Mouse (Mus musculus): ENCODE data around the gene Pnpla8.

Pnpla8 gene

DNA sequence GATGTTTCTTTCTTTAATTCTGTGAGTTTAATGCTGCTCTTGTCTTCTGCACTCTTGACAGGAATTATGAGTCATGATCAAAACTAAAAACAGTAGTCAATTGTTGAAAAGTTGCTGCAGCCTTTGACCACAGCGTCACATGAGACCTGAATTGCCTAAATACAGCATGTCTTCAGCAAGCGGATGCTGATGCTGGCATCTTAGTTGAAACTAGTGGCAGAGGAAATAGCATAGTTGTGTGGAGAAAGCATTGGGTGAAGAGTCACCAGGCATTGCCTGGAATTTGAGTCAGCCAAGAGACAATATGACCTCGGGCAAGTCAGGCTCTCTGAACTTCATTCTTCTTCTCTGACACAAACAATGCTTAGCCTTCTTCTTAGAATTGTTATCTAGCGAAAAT, 133.9 kb downstream of the Pnpla8 start:
- no peak for DNase-seq (ENCODE audit: low spot score)

- no peak for DNase-seq (ENCODE audit: low spot score)
Observed at GRCm38 (mm10) chr12:44357460-44357859, 136.3 kb downstream of the Pnpla8 start.

DNA sequence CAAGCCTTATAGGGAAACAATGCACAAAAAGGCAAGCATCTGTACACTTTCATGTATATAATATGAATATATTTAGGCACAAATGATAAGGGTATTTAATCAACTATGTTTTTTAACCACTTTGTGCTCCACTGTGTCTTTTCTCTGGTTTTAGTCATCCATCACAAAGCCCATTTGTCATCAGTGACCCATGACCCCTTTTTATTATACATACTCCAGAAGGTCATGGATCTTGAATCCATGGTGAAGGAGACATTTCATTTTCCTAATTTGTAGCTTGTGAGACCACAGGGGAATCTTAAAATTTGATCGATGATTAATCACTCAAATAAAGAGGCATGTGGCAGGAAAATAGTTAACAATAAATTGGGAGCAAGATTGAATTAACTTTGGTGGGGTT, 136.7 kb downstream of the Pnpla8 start:
- DNase-seq (ENCODE audit: low spot score), result no peak

DNA sequence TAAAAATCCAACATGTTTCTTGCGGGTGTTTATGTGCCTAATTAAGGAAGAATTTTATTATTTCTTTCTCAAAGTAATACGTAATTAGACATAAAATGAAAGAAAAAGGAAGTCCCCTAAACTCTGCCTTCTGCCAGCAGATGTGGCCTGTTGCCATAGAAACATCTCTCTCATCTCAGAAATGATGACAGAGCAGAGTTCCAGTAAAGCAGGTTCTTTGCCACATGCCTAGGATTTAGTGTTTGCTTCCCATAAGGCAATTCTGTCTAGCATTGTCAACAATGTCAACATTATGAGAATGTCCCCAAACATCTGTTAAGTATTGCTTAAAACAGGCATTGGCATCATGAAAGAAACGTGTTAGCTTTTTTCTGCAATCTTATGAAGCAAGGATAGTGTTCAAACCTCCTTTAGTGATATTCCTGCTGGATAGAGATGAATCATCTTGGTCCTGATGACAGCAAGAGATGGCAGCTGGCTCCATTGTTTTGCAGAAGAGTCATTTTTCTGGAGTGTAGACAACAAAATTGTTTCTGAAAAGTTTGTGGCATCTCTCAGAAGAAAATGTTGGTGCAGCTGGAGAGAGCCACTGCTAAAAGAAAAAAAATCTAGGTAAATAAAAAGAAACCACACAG, 150.0 kb downstream of the Pnpla8 start:
- DNase-seq (ENCODE audit: low spot score), result no peak

All from lung, postnatal 25 days (tissue).